Mouse (Mus musculus) kidney, adult 11 months (tissue): ENCODE measurements around the gene Rab11a.
A peak's percentile ranks its signal among the peaks of the same experiment; 100 is the strongest.
"Not testable (repeated sequence)": the region's sequence is repeated elsewhere in the genome, so short reads cannot be mapped to it uniquely, and the experiment has no call there.

Experiments
- DNase-seq: peaks from one replicate; pipeline ENCODE4 v3.0.0; 2022

Gene Rab11a

DNA sequence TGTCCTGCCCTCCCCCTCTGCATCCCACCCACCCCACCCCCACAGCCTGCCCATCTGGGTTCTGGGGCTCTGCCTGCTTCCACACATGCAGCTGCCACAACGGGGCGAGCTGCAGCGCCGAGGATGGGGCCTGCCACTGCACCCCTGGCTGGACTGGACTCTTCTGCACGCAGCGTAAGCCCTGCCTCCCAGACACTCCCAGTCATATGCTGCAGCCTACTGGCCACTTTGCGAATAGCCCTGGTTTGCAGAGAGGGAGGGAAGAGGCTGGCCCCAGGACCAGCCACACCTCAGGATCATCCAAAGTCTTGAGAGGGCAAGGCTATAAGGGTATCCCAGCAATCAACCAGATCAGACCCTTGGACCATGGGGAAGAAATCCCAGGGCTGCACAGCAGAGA is 46.4 kb downstream of the Rab11a start:
- peak; percentile 42 for DNase-seq

GRCm38 (mm10) chr9:64690771-64691170 is 46.8 kb downstream of the Rab11a start:
- no peak for DNase-seq

DNA sequence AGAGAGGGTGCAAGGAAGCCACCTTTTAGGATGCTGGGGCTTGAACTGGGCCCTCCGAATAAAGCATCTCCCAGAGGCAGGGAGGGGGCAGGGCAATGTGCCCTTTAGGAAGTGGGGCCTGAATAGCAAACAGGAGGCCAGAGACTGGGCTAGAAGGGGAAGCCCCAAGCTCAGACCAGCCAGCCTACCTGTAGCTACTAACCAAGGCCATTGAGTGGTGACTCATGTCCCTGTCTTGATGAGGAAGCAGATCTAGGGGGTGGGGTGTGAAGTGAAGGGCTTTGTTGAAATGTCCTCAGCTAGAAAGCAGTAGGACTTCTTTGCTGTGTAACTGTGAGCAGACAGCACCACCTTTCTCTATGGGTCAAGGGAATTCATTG is 49.6 kb downstream of the Rab11a start:
- DNase-seq = no peak

DNA sequence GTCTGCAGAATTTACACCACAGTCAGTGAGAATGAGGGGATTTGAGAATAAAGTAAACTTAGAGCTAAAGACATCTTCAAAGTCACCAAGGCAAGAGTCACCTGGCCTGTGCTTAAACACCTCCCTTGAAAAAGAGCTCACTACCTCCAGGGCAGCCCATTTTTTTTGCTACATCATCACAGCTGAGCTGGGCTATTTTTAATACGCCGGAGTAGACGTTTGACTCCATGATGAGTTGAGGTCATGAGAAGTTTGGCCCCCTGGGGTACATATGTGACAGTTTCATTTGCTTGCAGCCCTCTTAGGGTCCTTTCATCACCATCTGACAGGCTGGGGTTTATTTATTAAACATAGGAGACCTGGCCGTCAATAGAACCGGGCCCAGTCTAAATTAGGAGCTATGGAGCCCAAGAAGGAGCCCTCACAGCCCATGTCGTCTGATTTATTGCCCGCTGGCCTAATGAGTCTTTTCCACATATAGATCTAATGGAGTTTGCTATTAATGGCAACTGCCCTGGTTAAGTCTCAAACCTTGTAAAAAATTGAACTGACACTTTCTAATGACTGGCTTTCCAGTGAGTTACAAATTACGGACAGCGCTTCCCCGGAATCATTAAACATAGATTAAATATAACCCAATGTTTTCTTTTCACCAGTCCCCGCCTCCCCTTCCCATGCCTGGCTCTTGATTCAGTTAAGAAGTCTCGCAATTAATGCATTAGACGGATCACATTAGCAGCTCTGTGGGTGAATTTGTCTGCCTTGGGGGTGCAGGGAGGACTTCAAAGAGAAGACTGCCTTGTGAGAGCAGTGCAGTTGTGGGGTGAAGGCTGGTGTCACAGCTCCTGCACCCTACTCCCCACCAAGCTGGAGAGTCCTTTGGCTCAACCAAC is 50.2 kb downstream of the Rab11a start:
- no peak for DNase-seq

GRCm38 (mm10) chr9:64671341-64672319 is 65.9 kb downstream of the Rab11a start:
- not testable (repeated sequence) for DNase-seq

- no peak for DNase-seq
These were observed 69.6 kb downstream of the Rab11a start for GRCm38 (mm10) chr9:64668001-64668400.

DNA sequence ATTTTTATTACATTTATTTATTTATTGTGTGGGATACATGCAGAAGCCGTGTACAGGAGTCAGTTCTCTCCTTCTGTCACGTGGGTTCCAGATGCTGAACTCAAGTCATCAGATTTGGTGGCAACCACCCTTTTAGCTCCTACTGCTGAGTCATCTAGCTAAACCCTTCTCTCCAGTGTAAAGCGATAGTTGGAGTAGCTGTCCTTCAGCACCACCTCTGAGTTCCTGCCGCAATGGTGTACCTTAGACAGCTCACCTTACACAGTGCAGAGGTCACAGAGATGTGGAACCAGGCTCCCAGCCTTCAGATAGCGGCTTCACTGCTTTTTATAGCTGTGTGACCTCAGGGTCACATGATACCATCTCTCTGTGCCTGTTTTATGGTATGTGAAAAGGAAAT is 70.0 kb downstream of the Rab11a start:
- DNase-seq = no peak

DNA sequence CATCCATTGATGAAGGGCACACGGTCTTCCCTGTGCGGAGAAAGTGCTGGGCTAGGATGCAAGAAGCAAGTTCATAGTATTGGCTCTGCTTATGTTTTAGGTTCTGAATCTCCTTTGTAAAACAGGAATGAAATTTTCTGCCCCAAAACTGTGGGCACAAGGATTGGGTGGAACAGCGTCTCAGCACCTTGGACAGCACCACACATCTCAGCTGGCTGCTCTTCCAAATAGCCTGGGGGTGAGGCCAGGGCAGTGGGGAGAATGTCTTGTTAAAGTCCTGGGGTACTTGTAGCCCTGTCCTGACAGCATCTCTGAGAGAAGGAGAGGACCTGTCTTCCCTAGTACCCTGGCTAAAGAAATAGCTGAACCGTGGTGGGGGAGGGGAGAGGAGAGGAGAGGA is 71.0 kb downstream of the Rab11a start:
- DNase-seq = no peak
